Mouse (Mus musculus) gonadal fat pad, adult 2 months (tissue): ENCODE measurements around the gene Dlgap1. TPM values are rescaled to one million over a fixed set of nuclear protein-coding genes. Genes with fewer than 3 reads are reported as not detected.

Experiments
- DNase-seq: peaks from one replicate; pipeline ENCODE4 v3.0.0-alpha.2; 2012; ENCODE audit warnings: low read depth
- polyA plus RNA-seq: library from polyadenylated mRNA; depleted of rRNA; stranded (reverse); fragments of >200 nt; gene quantifications from 2 replicates; pipeline ENCODE4 v1.2.3, GENCODE M21; 2012

Dlgap1 gene
- polyA plus RNA-seq, 1 experiment = 5.4 TPM

GRCm38 (mm10) chr17:70622493-70622892 is 653.6 kb downstream of the Dlgap1 start:
- DNase-seq = no peak

- no peak for DNase-seq
Measured at GRCm38 (mm10) chr17:70626396-70626795, 657.5 kb downstream of the Dlgap1 start.

GRCm38 (mm10) chr17:70626925-70627324 is 658.1 kb downstream of the Dlgap1 start:
- DNase-seq = no peak

GRCm38 (mm10) chr17:70629653-70630378 is 660.9 kb downstream of the Dlgap1 start:
- no peak for DNase-seq

- no peak for DNase-seq
Measured at GRCm38 (mm10) chr17:70633181-70633944, 664.5 kb downstream of the Dlgap1 start.

- DNase-seq = no peak
Measured at GRCm38 (mm10) chr17:70643211-70643610, 674.3 kb downstream of the Dlgap1 start.

GRCm38 (mm10) chr17:70646641-70647040 is 677.8 kb downstream of the Dlgap1 start:
- no peak for DNase-seq

GRCm38 (mm10) chr17:70661382-70661781 is 692.5 kb downstream of the Dlgap1 start:
- no peak for DNase-seq

- no peak for DNase-seq
Measured at GRCm38 (mm10) chr17:70663992-70664391, 695.1 kb downstream of the Dlgap1 start.

- no peak for DNase-seq
Measured at GRCm38 (mm10) chr17:70664484-70665040, 695.7 kb downstream of the Dlgap1 start.

- DNase-seq = no peak
Measured at GRCm38 (mm10) chr17:70673985-70674384, 705.1 kb downstream of the Dlgap1 start.

GRCm38 (mm10) chr17:70676522-70676921 is 707.6 kb downstream of the Dlgap1 start:
- DNase-seq = no peak

- no peak for DNase-seq
Measured at GRCm38 (mm10) chr17:70683561-70684167, 714.8 kb downstream of the Dlgap1 start.

GRCm38 (mm10) chr17:70690174-70690573 is 721.3 kb downstream of the Dlgap1 start:
- no peak for DNase-seq

- no peak for DNase-seq
Measured at GRCm38 (mm10) chr17:70690598-70690997, 721.7 kb downstream of the Dlgap1 start.

GRCm38 (mm10) chr17:70706976-70707818 is 738.3 kb downstream of the Dlgap1 start:
- DNase-seq = no peak

GRCm38 (mm10) chr17:70707819-70708140 is 738.9 kb downstream of the Dlgap1 start:
- DNase-seq = no peak

GRCm38 (mm10) chr17:70709545-70709944 is 740.7 kb downstream of the Dlgap1 start:
- no peak for DNase-seq

- DNase-seq = no peak
Measured at GRCm38 (mm10) chr17:70713470-70713869, 744.6 kb downstream of the Dlgap1 start.

GRCm38 (mm10) chr17:70719684-70720324 is 750.9 kb downstream of the Dlgap1 start:
- no peak for DNase-seq

GRCm38 (mm10) chr17:70720766-70721165 is 751.9 kb downstream of the Dlgap1 start:
- DNase-seq = no peak
